Mouse (Mus musculus) activated CD4-positive, CD25-positive, alpha-beta regulatory T cell, adult 4 months (primary cell): ENCODE data around the gene Dcaf15. TPM values are rescaled to one million over a fixed set of nuclear protein-coding genes. Genes with fewer than 3 reads are reported as not detected.
A peak's percentile ranks its signal among the peaks of the same experiment; 100 is the strongest.

ENCODE experiments used
- ATAC-seq: one replicate; pipeline ENCODE4 v1.8.0; 2017
- polyA plus RNA-seq, 2 experiments: library from polyadenylated mRNA; unstranded; fragments of 100-300 nt; shearing (Covaris generic); gene quantifications; one replicate each; pipeline ENCODE4 v1.2.1; 2017

Dcaf15 gene
- polyA plus RNA-seq, 2 experiments from 2014 or later, result 13.9 to 15.9 TPM

DNA sequence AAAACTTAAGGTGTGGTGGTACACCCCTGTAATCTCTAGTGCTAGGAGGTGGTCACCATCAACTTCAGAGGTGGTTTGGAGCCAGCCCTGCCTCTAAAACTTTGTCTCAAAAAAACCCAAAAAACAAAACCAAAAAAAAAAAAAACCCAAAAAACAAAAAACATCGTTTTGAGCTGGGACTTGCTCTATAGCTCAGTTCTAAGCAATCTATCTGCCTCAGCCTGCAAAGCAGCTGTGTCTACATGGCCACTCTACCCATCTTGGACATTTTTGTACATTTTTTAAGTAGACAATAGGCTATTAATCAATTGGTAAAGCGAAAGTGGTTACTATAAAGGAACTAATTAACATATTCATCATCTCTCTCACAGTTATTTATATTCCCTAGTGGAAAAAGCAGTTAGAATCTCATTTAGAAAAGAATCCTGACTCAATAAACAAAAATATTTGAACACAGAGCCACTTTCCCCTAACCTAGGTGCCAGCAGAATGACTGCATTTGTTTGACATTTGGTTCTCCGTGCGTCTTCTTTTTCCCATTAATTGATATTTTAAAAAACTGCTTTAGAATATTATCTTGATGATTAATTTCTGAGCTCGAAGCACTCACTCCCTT lies 39.0 kb downstream of the Dcaf15 start:
- ATAC-seq, result no peak

DNA sequence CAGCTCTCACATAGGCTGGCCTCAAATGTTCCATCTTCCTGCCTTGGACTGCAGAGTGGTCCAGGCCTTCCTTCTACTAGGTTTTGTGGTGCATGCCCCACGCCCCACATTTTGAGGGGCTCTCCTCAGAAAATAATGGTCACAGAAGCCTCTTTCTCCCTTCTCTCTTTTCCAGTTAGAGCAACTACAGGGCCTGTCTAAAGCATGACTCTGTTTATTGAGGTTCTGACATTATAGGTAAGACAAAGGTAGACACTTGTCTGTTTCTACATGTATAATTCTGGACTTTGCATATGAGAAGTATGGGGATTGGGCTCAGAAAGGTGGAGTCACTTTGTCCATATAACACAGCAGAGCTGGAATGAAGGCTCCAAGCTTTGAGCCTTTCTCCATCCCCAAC lies 39.5 kb downstream of the Dcaf15 start, which contains the start of gene Gm10643:
Gene Gm10643 (minus strand): TSS at position 101 of the 400 bp plus-strand sequence.
- ATAC-seq, result no peak

DNA sequence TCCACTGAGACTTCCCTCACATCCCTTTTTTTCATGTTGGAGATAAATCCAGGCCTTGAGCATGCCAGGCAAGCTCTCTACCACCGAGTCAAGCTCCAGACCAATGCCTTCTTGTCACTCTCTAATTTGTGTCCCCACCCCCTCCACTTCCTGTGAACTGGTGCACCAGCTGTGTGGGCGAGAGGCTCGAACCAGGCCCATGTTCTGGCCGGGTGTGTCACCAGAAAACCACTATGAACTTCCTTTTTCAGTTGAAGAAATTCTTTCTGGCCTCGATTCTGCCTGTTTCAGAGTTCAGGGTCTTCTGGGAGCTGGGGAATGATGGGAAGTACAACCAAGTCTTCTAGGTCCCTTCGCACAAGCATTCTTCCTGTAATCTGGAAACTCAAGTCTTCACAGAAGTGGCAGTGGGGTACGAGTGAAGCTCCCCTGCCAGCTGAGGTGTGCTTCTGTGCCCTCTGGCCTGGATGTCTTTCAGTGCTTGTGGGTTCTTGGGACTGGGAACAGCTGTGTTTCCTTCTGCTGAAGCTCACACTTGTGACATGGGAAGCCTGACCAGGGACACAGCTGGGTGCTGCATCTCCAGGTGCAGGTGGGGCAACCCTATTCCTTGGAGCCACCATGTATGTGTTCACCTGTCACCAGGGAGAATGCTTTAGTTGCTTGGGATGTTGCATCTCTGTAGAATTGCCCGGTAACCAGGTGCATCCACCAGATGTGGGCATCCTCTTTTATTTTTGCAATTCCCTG lies 40.5 kb downstream of the Dcaf15 start:
- peak; percentile 20 for ATAC-seq

DNA sequence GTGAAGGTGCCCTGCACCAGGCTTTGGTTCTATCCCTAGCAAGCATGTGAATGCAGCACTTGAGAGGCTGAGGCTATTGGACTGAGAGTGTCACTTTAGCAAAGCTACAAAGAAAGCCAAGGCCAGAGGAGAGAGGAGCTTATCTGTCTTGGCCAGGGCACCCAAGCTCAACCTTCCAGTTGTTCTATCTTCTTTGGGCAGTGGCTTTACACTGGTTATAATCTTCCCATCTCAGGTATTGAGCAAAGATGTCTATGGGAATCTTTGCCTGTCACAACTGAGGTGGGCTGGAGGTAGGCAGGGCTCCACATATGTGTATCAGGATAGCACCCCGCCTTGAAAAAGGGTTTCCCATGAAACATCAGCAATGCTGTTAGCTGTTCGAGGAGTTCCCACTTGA lies 44.3 kb downstream of the Dcaf15 start:
- ATAC-seq, result no peak

DNA sequence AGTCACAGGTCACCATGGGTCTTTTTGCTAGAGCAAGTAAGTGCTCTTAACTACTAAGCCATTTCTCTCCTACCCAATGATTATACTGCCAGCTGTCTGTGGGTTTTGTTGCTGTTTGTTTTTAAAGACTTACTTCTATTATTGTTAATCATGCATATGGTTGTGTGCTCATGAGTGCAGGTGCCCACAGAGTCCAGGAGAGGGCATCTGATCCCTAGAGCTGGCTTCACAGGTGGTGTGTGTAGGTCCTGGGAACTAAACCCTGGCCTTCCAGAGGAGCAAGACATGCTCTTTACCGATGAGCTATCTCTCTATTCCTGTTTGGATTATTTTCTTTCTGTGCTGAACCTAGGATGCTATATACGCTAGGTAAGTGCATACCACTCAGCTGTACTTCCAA lies 45.3 kb downstream of the Dcaf15 start:
- ATAC-seq, result no peak

DNA sequence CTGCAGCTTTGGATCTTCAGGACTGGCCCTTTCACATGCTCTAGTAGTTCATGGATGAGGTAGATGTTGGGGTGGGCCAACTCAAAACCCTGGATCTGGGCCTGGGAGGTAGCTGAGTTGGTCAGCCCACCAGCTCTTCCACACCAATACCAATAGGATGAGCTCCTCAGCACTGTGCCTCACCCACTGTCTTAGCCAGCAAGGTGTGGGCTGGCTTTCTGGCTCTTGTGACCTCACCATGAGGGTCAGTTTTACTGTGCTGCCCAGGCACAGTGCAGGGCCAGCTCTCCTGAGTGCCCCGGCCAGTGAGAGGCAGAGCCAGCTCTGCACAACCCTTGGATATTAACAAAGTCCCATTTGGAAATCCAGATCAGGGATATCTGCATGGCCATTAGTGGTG lies 46.7 kb downstream of the Dcaf15 start:
- ATAC-seq, result no peak

DNA sequence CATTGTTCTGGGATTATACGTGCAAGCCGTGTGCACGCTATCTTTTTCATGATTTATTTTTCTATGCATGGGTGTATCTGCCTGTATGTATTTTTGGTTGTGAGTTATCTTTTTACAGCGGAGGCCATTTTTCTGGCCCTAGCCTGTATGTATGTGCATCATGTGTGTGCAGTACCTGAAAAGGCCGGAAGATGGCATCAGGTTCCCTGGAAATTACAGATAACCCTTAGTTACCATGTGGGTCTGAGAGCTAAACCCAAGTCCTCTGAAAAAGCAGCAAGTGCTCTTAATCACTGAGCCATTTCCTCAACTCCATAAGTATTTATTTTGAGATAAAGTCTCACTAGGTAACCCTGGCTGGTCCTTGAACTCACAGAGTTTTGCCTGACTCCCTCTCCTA lies 51.3 kb downstream of the Dcaf15 start:
- no peak for ATAC-seq

DNA sequence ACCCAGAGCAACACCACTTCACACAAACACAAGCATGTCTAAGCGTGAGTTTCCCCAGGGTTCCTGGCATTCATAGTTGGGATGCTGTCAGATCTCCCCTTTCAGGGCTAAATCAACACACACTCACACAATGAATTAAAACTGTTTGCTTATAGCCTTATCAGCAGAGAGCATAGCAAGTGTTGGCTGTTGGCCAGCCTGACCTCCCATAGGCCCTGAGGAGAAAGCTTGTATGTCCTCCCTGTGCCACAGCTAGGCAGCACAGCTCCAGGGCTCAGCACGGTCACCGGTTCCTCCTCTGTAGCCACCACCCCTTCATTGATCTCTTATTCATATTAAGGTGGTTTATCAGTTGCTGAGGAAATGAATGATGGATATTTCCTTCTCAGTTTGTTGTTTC lies 51.8 kb downstream of the Dcaf15 start:
- no peak for ATAC-seq

DNA sequence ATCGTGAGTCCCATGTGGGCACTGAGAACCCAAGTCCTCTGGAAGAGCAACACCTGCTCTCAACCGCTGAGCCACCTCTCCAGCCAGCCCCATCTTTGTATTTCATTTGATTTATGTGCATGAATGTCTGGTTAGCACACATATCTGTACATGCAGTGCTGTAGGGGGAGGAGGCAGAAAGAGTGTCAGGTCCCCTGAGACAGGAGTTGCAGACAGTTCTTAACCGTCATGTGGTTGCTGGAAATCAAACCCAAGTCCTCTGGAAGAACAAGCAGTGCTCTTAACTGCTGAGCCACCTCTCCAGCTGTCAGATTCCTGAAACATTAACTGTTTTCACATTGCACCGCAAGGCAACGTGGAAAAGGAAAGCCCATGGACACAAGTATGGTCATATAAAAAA lies 56.4 kb downstream of the Dcaf15 start:
- no peak for ATAC-seq

Other genes starting within 250 kb of the Dcaf15 start
- gene Adgrl1, start 204.7 kb downstream of the Dcaf15 start, polyA plus RNA-seq, result 10 to 100 TPM in 1 of 2 experiments, 1 to 10 TPM in 1; 9.3 to 11.0 TPM
- under 1 TPM; 0.24 to 0.66 TPM for gene Gm10644, start 149.6 kb downstream of the Dcaf15 start, polyA plus RNA-seq
- gene Asf1b, start 149.3 kb downstream of the Dcaf15 start, polyA plus RNA-seq, result 10 to 100 TPM; 69.0 to 76.6 TPM
- 10 to 100 TPM; 18.9 to 22.0 TPM for gene Prkaca, start 131.8 kb downstream of the Dcaf15 start, polyA plus RNA-seq
- 1 to 10 TPM; 5.5 to 5.9 TPM for gene Samd1, start 107.1 kb downstream of the Dcaf15 start, polyA plus RNA-seq
- under 1 TPM in 1 of 2 experiments, not detected in 1; 0.95 TPM for gene 1700067K01Rik, start 103.3 kb downstream of the Dcaf15 start, polyA plus RNA-seq
- 1 to 10 TPM in 1 of 2 experiments, under 1 TPM in 1; 0.83 to 1.1 TPM for gene 2210011C24Rik, start 92.6 kb downstream of the Dcaf15 start, polyA plus RNA-seq
- 1 to 10 TPM; 1.1 to 2.4 TPM for gene Palm3, start 83.3 kb downstream of the Dcaf15 start, polyA plus RNA-seq
- gene Il27ra, start 62.2 kb downstream of the Dcaf15 start, polyA plus RNA-seq, result 100 to 1,000 TPM; 185 to 292 TPM
- gene Rln3, start 59.8 kb downstream of the Dcaf15 start, polyA plus RNA-seq, result 10 to 100 TPM; 44.3 to 60.9 TPM
- 1 to 10 TPM in 1 of 2 experiments, under 1 TPM in 1; 0.98 to 1.2 TPM for gene Gm10643, start 39.6 kb downstream of the Dcaf15 start, polyA plus RNA-seq
- 10 to 100 TPM; 11.9 to 12.6 TPM for gene Rfx1, start 37.9 kb downstream of the Dcaf15 start, polyA plus RNA-seq
- gene Podnl1, start 21.2 kb upstream of the Dcaf15 start, polyA plus RNA-seq, result 1 to 10 TPM; 8.2 to 9.0 TPM
- gene Cc2d1a, start 43.2 kb upstream of the Dcaf15 start, polyA plus RNA-seq, result 10 to 100 TPM; 14.9 to 16.0 TPM
- gene 4930432K21Rik, start 43.3 kb upstream of the Dcaf15 start, polyA plus RNA-seq, result 1 to 10 TPM in 1 of 2 experiments, under 1 TPM in 1; 0.40 to 1.2 TPM
- 1 to 10 TPM in 1 of 2 experiments, not detected in 1; 1.1 TPM for gene Nanos3, start 80.4 kb upstream of the Dcaf15 start, polyA plus RNA-seq
- 1 to 10 TPM; 3.1 to 5.5 TPM for gene Zswim4, start 132.3 kb upstream of the Dcaf15 start, polyA plus RNA-seq
- gene D8Ertd738e, start 145.0 kb upstream of the Dcaf15 start, polyA plus RNA-seq, result 100 to 1,000 TPM; 382 to 385 TPM
- gene Mri1, start 152.6 kb upstream of the Dcaf15 start, polyA plus RNA-seq, result 10 to 100 TPM; 38.1 to 39.4 TPM
- 10 to 100 TPM; 32.2 to 45.4 TPM for gene Ccdc130, start 165.6 kb upstream of the Dcaf15 start, polyA plus RNA-seq